Mouse (Mus musculus) adrenal gland, postnatal 25 days (tissue): ENCODE data around the gene Slc51b. TPM values are rescaled to one million over a fixed set of nuclear protein-coding genes. Genes with fewer than 3 reads are reported as not detected.

ENCODE experiments used
- DNase-seq: peaks from one replicate; pipeline ENCODE4 v3.0.0; 2021; ENCODE audit warnings: mixed read lengths
- total RNA-seq: library from RNA; stranded (reverse); gene quantifications from 2 replicates; pipeline ENCODE4 v1.2.3, GENCODE M21; 2021

Slc51b gene
- total RNA-seq, 1 experiment from 2014 or later: not detected

GRCm38 (mm10) chr9:65408871-65409295, 13.9 kb downstream of the Slc51b start:
- peak; percentile 48 for DNase-seq

DNA sequence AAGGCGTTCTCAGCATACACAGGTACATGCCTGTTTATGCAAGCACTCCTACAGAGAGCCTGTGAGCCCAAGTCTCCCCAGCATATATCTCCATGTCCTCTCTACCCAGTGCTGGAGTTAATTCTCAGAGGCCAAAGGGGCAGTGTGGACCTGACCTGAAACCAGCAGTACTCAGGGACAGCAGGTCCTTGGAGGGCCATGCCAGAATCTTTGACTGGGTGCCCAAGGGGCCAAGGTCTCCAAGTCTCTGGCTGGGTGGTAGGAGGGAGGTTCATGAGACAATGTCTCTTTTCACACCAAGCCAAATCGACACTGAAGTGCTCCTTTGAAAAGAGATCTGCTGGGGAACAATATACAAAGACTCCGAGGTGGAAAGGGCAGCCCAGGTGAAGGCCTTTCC, 14.9 kb downstream of the Slc51b start:
- DNase-seq: no peak

DNA sequence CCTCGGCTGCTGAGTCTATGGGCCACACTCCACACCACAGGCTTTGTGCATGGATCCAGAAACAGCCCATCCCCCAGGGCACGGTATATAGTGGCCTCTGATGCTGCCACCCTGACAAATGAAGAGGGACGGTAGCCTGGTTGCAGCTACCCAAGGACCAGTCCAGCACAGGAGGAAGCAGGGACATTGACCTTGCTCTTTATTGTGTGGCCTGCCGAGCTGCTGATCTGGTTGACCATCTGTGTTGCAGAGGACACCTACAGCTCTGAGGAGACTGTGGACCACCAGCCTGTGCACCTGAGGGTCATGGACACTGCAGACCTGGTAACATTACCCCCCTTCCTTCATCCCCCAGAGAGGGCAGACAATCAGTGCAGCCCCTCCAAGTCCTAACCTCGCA, 15.4 kb downstream of the Slc51b start:
- DNase-seq: no peak

- no peak for DNase-seq
These were observed 17.6 kb downstream of the Slc51b start for GRCm38 (mm10) chr9:65405184-65405449.

GRCm38 (mm10) chr9:65404331-65405183, 18.2 kb downstream of the Slc51b start:
- peak; percentile 92 for DNase-seq

- DNase-seq: no peak
These were observed 22.8 kb downstream of the Slc51b start for GRCm38 (mm10) chr9:65399934-65400333.

- DNase-seq: peak; percentile 73
These were observed 24.5 kb downstream of the Slc51b start, which contains the start of gene Rasl12 for GRCm38 (mm10) chr9:65398279-65398678. Gene Rasl12, plus strand, starts transcription at chr9:65398506.

DNA sequence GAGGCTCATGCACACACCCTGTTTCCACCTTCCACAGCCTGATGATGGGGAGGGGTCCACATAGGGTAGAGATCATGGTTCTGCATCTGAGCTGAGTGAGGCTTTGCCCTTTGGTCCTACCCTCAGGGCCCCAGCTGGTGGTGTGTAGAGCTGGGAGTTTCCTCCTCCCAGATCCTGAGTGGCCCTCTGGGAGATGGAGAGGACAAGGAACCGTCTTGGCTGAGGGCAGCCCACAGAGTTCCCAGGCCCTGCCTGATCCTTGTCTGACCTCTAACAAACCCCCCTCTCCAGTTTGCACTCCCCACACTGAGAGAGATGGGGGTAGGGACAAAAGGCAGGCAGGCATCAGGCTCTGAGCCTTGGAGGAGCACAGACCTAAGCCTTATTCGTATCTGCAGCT, 28.4 kb downstream of the Slc51b start:
- DNase-seq: no peak

DNA sequence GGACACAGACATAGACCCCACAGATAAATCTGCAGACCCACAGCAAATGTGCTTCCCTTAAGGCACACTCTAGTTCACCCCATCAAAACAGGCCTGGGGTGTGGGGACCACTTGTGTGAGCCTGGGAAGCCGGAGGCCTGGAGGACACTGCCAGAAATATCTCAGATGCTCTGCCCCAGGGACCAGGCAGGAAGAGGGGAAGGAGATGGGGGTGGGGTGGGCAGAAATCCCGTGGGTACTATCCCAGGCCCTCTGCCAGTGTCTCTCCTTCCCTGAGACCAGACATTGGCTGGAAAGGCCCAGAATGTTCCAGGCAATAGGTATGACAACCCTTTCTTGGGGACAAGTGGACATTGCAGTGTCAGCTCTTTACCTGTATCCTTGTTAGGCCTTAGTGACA, 29.1 kb downstream of the Slc51b start:
- DNase-seq: no peak

- DNase-seq: peak; percentile 79
These were observed 30.0 kb downstream of the Slc51b start for GRCm38 (mm10) chr9:65392638-65393364.

- DNase-seq: no peak
These were observed 31.2 kb downstream of the Slc51b start, which contains the start of gene Kbtbd13 for GRCm38 (mm10) chr9:65391613-65391964. Gene Kbtbd13, minus strand, starts transcription at chr9:65391652.

- DNase-seq: no peak
These were observed 31.8 kb downstream of the Slc51b start for GRCm38 (mm10) chr9:65390752-65391612.

DNA sequence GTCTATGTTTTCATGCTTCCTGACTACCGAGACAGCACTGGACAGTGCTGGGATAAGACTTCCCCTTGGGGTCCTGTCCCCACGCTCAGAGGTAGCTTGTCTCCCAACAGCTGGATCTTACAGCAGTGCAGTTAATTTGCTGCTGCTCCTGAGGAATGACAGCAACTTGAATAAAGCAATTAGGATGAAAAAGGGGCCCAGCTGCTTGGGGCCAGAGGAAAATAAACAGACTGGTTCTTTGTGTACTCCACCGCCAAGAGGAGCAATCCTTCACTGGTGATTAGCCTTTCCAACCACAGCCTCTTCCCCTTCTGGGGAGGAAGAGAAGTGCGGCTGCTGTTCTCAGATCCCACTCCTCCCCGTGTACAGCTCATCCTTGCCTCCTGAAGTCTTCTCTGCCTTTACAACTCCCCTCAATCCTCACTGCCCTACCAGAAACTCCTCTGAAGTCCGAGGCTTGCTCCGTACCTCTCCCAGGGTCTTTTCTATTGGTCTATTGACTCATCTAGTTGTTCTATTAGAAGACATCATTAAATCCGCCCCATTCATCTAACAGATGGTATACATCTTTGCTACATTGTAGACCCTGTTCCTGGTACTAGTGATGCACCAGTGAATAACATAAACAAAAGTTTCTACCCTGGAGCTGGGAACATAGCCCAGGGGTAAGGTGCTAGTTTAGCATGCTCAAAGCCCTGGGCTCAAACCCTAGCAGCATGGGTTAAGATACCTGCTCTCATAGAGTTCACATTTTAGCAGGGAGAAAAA, 36.2 kb downstream of the Slc51b start:
- DNase-seq: no peak

- no peak for DNase-seq
These were observed 38.5 kb downstream of the Slc51b start for GRCm38 (mm10) chr9:65384276-65384675.

- DNase-seq: no peak
These were observed 40.0 kb downstream of the Slc51b start for GRCm38 (mm10) chr9:65382751-65383097.

GRCm38 (mm10) chr9:65382031-65382750, 40.6 kb downstream of the Slc51b start:
- DNase-seq: no peak

GRCm38 (mm10) chr9:65381017-65381590, 41.7 kb downstream of the Slc51b start:
- no peak for DNase-seq

DNA sequence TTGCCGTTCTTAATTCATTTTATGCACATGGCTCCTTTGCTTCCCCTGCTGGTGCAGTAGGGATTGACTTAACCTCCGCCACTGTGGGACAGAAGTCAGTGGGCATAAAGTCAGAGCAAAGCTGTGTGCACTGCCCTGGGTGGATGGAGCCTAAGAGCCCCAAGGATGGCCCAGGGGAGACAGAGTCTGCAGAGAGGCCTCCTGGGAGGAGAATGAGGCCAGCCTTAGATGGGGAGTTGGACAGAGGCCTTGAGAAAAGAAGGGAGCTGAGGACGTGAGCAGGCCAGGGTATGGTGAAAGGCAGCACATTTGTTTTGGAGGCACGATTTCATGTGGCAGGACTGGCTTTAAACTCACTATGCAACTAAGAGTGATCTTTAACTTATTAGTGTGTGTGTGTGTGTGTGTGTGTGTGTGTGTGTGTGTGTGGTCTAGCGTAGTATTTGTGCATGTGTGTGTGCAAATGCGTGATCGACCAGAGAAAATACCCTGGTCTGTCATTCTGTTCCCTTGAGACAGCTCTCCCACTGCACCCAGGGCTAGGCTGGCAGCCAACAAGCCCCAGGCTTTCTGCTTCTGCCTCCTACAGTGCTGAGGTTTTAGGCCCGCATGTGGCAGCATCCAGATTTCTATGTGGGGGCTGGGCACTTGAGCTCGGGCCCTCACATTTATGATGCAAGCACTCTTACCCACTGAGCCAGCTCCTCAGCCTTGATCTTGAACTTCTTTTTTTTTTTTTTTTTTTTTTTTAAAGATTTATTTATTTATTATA, 47.4 kb downstream of the Slc51b start:
- no peak for DNase-seq

GRCm38 (mm10) chr9:65374468-65375162, 48.1 kb downstream of the Slc51b start:
- no peak for DNase-seq

GRCm38 (mm10) chr9:65372449-65372848, 50.3 kb downstream of the Slc51b start:
- DNase-seq: no peak
